Mouse (Mus musculus): Measurements from ENCODE around the gene Cacna2d1.

Cacna2d1 gene

GRCm38 (mm10) chr5:16155375-16156284 is 221.1 kb downstream of the Cacna2d1 start:
- DNase-seq (ENCODE audit: low spot score in 2 of 2), result no peak

- DNase-seq (ENCODE audit: low spot score in 2 of 2), result no peak
Observed at GRCm38 (mm10) chr5:16163270-16163669, 228.8 kb downstream of the Cacna2d1 start.

- DNase-seq (ENCODE audit: low spot score in 2 of 2), result no peak
Observed at GRCm38 (mm10) chr5:16166117-16166867, 231.8 kb downstream of the Cacna2d1 start.

GRCm38 (mm10) chr5:16166868-16167267 is 232.4 kb downstream of the Cacna2d1 start:
- no peak for DNase-seq (ENCODE audit: low spot score in 2 of 2)

DNA sequence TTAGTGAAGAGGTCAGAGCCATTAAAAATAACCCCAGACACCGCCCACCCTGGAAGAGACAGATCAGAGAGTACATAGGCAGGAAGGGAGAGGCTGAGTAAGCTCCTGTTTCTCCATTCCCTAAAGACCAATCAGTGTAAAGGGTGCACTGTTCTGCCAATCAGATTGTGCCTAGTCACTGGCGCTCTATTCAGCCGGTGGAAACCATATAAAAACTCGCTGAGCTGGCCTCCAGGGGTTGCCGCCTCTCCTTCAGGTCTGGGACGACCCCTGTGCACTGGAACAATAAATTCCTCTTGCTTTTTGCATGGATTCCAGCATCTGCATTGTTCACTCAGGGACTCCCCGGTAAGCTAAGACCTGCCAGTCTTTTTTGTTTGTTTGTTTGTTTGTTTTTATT is 246.6 kb downstream of the Cacna2d1 start:
- DNase-seq (ENCODE audit: low spot score in 2 of 2), result no peak

DNA sequence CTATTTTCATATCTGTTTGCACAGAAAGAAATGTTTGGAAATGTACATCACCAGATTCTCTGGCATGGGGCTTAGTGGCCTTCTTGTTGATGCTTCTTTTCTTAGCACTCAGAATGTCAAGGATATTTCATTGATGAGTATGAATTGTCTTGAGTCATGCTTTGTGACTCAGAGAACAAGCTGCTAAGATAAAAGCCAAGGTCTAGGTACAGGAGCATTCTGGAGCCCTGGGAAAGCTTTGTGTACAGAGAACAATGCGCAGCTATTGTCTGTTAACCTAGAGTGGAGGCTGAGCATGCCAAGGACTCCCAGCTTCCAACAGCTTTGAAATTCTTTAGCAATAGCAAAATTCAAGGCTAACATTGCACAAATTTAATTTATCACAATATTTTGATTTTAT is 249.6 kb downstream of the Cacna2d1 start:
- DNase-seq (ENCODE audit: low spot score in 2 of 2), result no peak

GRCm38 (mm10) chr5:16187931-16188330 is 253.4 kb downstream of the Cacna2d1 start:
- no peak for DNase-seq (ENCODE audit: low spot score in 2 of 2)

- no peak for DNase-seq (ENCODE audit: low spot score in 2 of 2)
Observed at GRCm38 (mm10) chr5:16189878-16190277, 255.4 kb downstream of the Cacna2d1 start.

GRCm38 (mm10) chr5:16191165-16191564 is 256.7 kb downstream of the Cacna2d1 start:
- no peak for DNase-seq (ENCODE audit: low spot score in 2 of 2)

DNA sequence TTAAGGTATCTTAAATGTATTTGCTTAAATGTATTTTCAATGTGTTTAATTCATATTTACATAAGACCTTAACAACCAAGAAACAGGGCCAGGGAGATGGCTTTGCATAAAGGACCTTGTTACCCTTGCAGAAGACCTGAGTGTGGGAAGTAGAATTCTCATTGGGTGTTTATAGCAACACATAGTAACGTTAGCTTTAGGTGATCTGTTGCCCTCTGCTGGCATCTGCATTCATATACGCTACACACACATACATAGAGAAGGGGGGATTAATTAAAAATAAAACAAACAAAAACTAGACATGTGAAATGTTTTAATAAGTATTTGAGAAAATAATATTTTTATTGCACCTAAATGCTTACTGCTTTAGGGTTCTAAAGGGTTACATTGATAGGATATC is 265.3 kb downstream of the Cacna2d1 start:
- no peak for DNase-seq (ENCODE audit: low spot score in 2 of 2)

DNA sequence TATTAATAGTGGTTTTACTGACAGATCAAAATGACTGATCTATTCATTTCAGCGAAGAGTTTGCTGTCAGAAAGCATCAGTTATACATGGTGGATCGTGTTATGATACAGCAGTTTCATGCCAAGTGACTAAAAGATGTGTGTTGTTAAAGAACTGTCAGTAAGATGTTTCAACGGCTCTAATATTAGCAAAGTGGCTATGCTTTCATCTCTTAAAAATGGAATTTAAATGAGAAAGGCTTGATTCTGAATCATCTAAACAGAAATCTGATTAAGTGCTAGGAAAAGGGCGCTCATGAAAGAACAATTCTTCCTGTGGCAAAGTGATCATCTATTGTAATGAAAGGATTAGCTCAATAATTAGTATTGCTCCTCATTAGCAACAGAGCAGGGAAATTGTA is 287.5 kb downstream of the Cacna2d1 start:
- DNase-seq (ENCODE audit: low spot score in 2 of 2), result no peak

DNA sequence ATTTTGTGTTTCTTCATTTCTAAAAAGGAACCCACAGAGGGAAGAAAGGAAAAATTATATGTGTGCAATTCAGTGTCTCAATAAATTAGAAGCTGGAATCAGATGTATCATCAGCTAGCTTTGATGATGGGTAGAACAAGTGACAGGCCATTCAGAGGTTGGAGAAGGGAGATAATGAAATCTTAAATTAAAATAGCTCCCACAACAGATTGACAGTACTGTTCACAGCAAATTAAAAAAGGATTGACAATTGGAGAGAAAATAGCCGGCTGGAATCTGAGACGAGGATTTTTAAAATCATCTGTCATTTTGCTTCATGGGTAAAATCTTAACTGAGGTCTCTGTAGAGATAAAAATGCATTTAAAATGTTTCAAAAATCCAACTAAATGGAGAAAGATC is 290.9 kb downstream of the Cacna2d1 start:
- DNase-seq (ENCODE audit: low spot score in 2 of 2), result no peak

GRCm38 (mm10) chr5:16229384-16229783 is 294.9 kb downstream of the Cacna2d1 start:
- no peak for DNase-seq (ENCODE audit: low spot score in 2 of 2)

GRCm38 (mm10) chr5:16231477-16231876 is 297.0 kb downstream of the Cacna2d1 start:
- no peak for DNase-seq (ENCODE audit: low spot score in 2 of 2)

GRCm38 (mm10) chr5:16234891-16235290 is 300.4 kb downstream of the Cacna2d1 start:
- DNase-seq (ENCODE audit: low spot score in 2 of 2), result no peak

GRCm38 (mm10) chr5:16235864-16236263 is 301.4 kb downstream of the Cacna2d1 start:
- DNase-seq (ENCODE audit: low spot score in 2 of 2), result no peak

DNA sequence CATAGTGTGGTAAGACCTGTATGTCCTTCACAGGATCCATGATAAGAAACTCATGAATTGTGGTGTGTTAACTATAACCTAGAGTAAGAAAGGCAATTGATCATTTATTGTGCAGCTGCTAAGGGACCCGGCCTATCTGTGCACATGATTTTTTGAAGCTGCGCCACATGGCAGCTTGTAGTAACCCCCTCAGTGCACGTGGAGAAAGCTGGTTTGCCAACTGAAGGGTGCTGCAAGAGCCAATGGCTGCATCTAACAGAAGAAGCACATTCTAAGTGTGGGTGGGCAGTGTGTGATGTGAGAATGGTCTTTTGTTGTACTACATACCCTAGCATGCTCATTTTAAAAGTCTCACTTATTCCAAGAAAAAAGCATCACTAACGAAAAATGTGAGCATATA is 302.1 kb downstream of the Cacna2d1 start:
- no peak for DNase-seq (ENCODE audit: low spot score in 2 of 2)

DNA sequence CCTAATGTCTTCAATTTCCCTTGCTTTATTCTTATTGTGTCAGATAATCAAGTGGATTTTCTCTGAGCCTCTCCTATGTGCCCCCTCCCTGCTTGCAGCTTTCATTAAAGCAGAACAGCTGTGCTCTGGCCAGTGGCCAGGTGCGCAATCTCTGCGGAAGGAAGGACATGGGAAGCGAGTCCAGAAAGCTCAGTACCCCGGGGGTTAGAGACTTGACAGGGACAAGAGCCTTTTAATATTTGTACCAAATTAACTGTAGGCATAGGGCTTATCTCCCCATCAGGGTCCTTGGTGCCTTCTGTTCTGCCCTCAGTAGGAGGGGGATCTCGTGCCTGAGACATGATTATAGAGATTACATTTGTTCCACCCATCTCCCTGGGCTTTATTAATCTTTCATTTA is 303.5 kb downstream of the Cacna2d1 start:
- DNase-seq (ENCODE audit: low spot score in 2 of 2), result peak in 1 of 2 experiments; percentile 1

DNA sequence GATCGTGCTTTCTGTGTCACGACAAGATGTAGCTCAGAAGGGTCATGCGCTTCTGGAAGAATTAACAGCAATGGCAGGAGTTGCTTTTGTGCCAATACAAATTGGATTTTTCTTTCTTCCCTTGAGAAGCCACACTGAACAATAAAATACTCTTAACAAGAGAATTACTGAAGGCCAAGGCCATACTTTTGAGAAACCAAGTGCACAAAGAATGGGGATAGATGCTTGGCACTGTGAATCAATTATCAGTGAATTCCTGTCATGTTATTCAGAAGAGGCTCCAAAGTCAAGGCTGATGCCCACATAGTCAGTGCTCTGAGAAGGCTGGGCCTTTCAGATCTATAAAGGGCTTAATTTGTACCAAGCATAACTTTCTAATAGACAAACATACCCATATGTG is 305.8 kb downstream of the Cacna2d1 start:
- no peak for DNase-seq (ENCODE audit: low spot score in 2 of 2)

GRCm38 (mm10) chr5:16243599-16243998 is 309.1 kb downstream of the Cacna2d1 start:
- DNase-seq (ENCODE audit: low spot score in 2 of 2), result no peak

- DNase-seq (ENCODE audit: low spot score in 2 of 2), result no peak
Observed at GRCm38 (mm10) chr5:16252738-16253513, 318.4 kb downstream of the Cacna2d1 start.

- no peak for DNase-seq (ENCODE audit: low spot score in 2 of 2)
Observed at GRCm38 (mm10) chr5:16253768-16254167, 319.3 kb downstream of the Cacna2d1 start.
